Mouse (Mus musculus) naive thymus-derived CD4-positive, alpha-beta T cell, adult 5 months (primary cell): ENCODE data around the gene Zgpat. TPM values are rescaled to one million over a fixed set of nuclear protein-coding genes. Genes with fewer than 3 reads are reported as not detected.

Source experiments
- polyA plus RNA-seq: library from polyadenylated mRNA; unstranded; fragments of 100-300 nt; shearing (Covaris generic); gene quantifications from one replicate; pipeline ENCODE4 v1.2.1, GENCODE M21; 2017

Gene Zgpat
- polyA plus RNA-seq: 109 TPM

DNA sequence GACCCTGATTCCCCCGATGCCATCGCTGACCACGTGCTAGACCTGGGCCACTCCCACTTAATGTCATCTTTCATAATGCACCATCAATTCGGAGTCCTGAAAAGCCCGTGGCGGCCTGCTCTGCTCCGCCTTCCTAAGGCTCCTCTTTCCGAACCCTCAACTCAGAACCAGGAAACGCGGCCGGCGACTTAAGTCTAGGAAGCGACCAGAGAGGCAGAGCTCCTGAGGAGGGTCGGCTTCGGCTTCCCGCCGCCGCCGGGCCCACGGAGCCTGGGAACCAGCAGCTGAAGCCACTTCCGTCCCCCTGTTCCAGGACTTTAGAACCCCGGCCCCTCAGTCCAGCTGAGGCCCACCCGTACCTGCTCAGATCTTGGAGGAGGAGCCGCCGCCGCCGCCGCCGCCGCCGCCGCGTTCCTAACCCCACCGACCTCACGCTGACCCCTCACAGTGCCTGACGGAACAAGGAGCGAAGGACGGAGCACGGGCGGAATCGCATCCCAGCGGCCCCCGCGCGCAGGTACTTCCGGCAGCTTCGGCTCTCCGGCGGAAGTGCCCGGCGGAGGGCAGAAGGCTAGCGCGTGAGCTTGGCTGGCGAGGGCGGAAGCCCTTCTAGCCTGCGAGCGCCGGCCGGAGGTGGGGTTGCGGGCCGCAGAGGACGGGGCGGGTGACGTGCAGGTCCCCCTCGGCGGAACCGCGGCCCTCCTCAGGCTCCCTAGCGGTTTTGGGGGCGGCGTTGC lies at the start of gene Zgpat, which contains the start of gene Arfrp1:
TSS of gene Zgpat (plus strand) at position 69 of the 737 bp plus-strand sequence.
TSS of gene Arfrp1 (minus strand) at position 545 of the 737 bp plus-strand sequence.

DNA sequence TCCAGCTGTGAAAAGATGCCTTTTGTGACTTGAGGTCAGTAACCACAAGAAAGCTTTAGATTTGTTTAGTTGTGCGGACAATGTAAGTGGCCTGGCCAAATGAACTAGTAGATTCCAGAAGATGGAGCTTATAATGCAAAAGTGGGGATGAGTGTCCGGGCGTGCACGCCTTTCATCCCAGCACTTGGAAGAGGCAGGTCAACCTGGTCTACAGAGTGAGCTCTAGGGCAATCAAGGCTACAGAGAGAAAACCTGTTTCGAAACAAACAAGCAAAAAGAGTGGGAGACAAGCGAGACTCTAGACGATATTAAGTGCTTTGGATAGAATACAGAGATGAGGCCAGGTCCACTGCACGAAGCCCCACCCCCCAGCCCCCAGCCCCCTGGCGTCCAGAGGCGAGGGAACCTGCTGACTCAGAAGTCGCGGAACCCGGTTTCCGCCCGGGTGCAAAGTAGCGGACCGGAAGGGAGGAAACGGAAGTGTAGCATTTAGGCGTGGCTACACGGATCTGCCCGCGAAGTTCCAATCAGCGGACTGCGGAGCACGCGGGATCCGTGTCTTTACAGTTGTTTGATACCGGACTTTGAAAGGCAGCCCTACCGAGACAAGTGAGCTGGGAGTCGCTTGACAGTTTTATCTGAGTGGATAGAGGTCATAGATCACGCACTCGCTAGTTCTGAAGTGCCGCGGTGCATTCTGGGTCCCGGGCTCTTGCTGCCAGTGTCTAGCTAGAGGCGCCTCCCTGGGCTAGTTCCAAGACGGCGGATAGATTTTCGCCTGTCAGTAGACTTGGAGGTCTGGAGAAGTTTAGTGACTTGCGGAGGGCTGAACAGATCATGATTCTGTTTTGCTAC lies 45.3 kb upstream of the Zgpat start, which contains the start of gene Rtel1:
TSS of gene Rtel1 (plus strand) at position 492 of the 855 bp plus-strand sequence.

DNA sequence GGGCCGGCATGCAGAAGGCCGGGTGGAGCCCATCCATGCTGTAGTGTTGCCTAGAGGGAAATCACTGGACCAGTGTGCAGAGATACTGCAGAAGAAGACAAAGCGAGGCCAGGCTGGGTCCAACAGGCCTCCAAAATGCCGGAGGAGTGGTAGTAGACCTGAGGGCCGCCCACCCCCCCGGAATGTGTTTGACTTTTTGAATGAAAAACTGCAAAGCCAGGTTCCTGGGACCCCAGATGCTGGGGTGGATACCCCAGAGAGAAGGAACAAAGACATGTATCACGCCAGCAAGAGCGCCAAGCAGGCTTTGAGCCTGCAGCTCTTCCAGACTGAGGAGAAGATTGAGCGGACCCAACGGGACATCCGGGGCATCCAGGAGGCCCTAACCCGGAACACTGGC lies 15.1 kb downstream of the Zgpat start, which contains the start of gene Lime1:
TSS of gene Lime1 (plus strand) at position 301 of the 400 bp plus-strand sequence.

Other genes with a start within 250 kb of the Zgpat start
- not detected for gene Kcnq2, start 229.6 kb upstream of the Zgpat start, polyA plus RNA-seq
- not detected for gene Eef1a2, start 207.9 kb upstream of the Zgpat start, polyA plus RNA-seq
- gene Ppdpf, start 177.7 kb upstream of the Zgpat start, polyA plus RNA-seq: 154 TPM
- gene Ptk6, start 162.1 kb upstream of the Zgpat start, polyA plus RNA-seq: 0.09 TPM
- gene Srms, start 151.7 kb upstream of the Zgpat start, polyA plus RNA-seq: 0.49 TPM
- not detected for gene Fndc11, start 144.9 kb upstream of the Zgpat start, polyA plus RNA-seq
- gene Helz2, start 122.9 kb upstream of the Zgpat start, polyA plus RNA-seq: 18.9 TPM
- gene Gmeb2, start 76.9 kb upstream of the Zgpat start, polyA plus RNA-seq: 35.9 TPM
- not detected for gene Stmn3, start 50.4 kb upstream of the Zgpat start, polyA plus RNA-seq
- gene Rtel1, start 45.2 kb upstream of the Zgpat start, polyA plus RNA-seq: 89.7 TPM
- 133 TPM for gene Arfrp1, start 476 bp downstream of the Zgpat start, polyA plus RNA-seq
- 242 TPM for gene Lime1, start 15.2 kb downstream of the Zgpat start, polyA plus RNA-seq
- gene Zbtb46, start 94.5 kb downstream of the Zgpat start, polyA plus RNA-seq: 0.42 TPM
- not detected for gene Abhd16b, start 128.3 kb downstream of the Zgpat start, polyA plus RNA-seq
- gene Tpd52l2, start 132.2 kb downstream of the Zgpat start, polyA plus RNA-seq: 86.9 TPM
- gene Dnajc5, start 155.6 kb downstream of the Zgpat start, polyA plus RNA-seq: 167 TPM
- 130 TPM for gene Uckl1, start 220.0 kb downstream of the Zgpat start, polyA plus RNA-seq
- gene Prpf6, start 226.9 kb downstream of the Zgpat start, polyA plus RNA-seq: 90.9 TPM
- 33.9 TPM for gene Zfp512b, start 227.9 kb downstream of the Zgpat start, polyA plus RNA-seq
- gene Samd10, start 234.3 kb downstream of the Zgpat start, polyA plus RNA-seq: 9.2 TPM